7 mouse cellular contexts compared by ENCODE assay signal in the genomic region with DNA sequence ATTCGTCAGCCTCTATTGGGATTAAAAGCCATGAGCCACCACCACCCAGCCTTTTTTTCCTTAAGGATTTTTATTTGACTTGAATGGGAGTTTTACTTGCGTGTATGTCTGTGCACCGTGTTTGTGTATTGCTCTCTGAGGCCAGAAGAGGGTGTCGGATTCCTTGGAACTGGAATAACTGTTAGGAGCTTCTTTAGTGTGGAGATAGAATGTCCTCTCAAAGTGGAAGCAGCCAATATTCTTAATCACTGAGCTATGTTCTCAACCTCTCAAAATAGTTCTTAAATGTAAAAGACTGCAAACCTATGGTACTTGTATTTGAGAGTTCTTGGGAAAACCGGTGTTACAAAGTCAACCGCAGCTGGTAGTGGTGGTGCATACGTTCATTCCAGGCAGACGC. TPM values are rescaled to one million over a fixed set of nuclear protein-coding genes. Genes with fewer than 3 reads are reported as not detected.
DNase-seq lines count a peak whose midpoint lies in the region; ATAC-seq and TF ChIP-seq lines count a peak whose summit lies in the region.

No protein-coding gene starts in this region.

- H3K9ac ChIP-seq in embryonic facial prominence, embryonic 12.5 days: peak overlapping the region; percentile 72; the same call in 1 of the 2 replicates
- no peak overlapping the region for H3K9ac ChIP-seq in intestine, postnatal 0 days (ENCODE audit: low read depth, low read length)

- no peaks in the 10 kb centered on the region for H3K9me3 ChIP-seq in embryonic facial prominence, embryonic 12.5 days
- H3K9me3 ChIP-seq in intestine, postnatal 0 days (ENCODE audit: control insufficient read depth): no peaks in the 10 kb centered on the region

- no peaks in the 10 kb centered on the region for H3K27me3 ChIP-seq in embryonic facial prominence, embryonic 12.5 days
- no peaks in the 10 kb centered on the region for H3K27me3 ChIP-seq in intestine, postnatal 0 days (replicated peaks; ENCODE audit: control insufficient read depth, insufficient read depth, low read length)

- DNase-seq in retina, postnatal 1 day: peak; percentile 23
- DNase-seq in retina, embryonic 14.5 days (ENCODE audit: low spot score): no peak
- DNase-seq in lung, postnatal 36 days: peak; percentile 26
- DNase-seq in urinary bladder, postnatal 25 days (ENCODE audit: low spot score): no peak

- TF ChIP-seq CTCF in intestine, postnatal 0 days (IDR thresholded peaks at IDR 0.05; ENCODE audit: low read depth): peak; percentile 51

- WGBS in embryonic facial prominence, embryonic 12.5 days: 32% methylated on average over 8 of the region's 8 CpGs
- WGBS in intestine, postnatal 0 days: 27% methylated on average over 8 of the region's 8 CpGs

- no peak for ATAC-seq in embryonic facial prominence, embryonic 12.5 days (ENCODE audit: insufficient number of reproducible peaks, insufficient read depth, low FRiP score, low TSS enrichment)
- ATAC-seq in intestine, postnatal 0 days: no peak
- no peak for ATAC-seq in megakaryocyte progenitor cell, adult 5-6 weeks (replicated peaks; ENCODE audit: poor library complexity)

- H3K4me3 ChIP-seq in embryonic facial prominence, embryonic 12.5 days: peak overlapping the region; percentile 66
- peak overlapping the region; percentile 78 for H3K4me3 ChIP-seq in intestine, postnatal 0 days (ENCODE audit: low read depth, low read length)

- H3K4me1 ChIP-seq in embryonic facial prominence, embryonic 12.5 days: peaks cover 16% of the 10 kb centered on the region
- H3K4me1 ChIP-seq in intestine, postnatal 0 days (replicated peaks; ENCODE audit: control insufficient read depth, insufficient read depth, low read length): no peaks in the 10 kb centered on the region

- H3K36me3 ChIP-seq in embryonic facial prominence, embryonic 12.5 days: peaks cover 12% of the 10 kb centered on the region
- peaks cover 10% of the 10 kb centered on the region for H3K36me3 ChIP-seq in intestine, postnatal 0 days (ENCODE audit: control insufficient read depth, insufficient read depth)

- H3K27ac ChIP-seq in embryonic facial prominence, embryonic 12.5 days: peak overlapping the region; percentile 95
- H3K27ac ChIP-seq in intestine, postnatal 0 days (ENCODE audit: low read depth, low read length): peak overlapping the region; percentile 99; the same call in 1 of the 2 replicates

- peak overlapping the region; percentile 60 for H3K4me2 ChIP-seq in embryonic facial prominence, embryonic 12.5 days (replicated peaks)
- peak overlapping the region; percentile 69 for H3K4me2 ChIP-seq in intestine, postnatal 0 days (replicated peaks; ENCODE audit: low read depth)

RNA-seq across cellular contexts. Expression of a gene that starts 0.5 kb away (rescaled TPM):
- 88.0 and 88.4 TPM in 2 replicates for polyA plus RNA-seq in embryonic facial prominence, embryonic 12.5 days (2016; fragmentation: Nextera tagmentation; extraction: Ambion mirVana)
- 12.3 and 12.5 TPM in 2 replicates for polyA plus RNA-seq in intestine, postnatal 0 days (2015; fragmentation: Nextera tagmentation; extraction: Ambion mirVana)
- 64.0 and 78.0 TPM in 2 replicates for total RNA-seq in megakaryocyte progenitor cell, adult 5-6 weeks (2015)
- 20.6 and 24.1 TPM in 2 replicates for total RNA-seq in megakaryocyte progenitor cell, adult 5-6 weeks (2017)

RNA-seq across cellular contexts. Expression of a gene that starts 8.1 kb away (rescaled TPM):
- polyA plus RNA-seq in embryonic facial prominence, embryonic 12.5 days (2016; fragmentation: Nextera tagmentation; extraction: Ambion mirVana): 16.9 and 17.2 TPM in 2 replicates
- 5.0 and 6.6 TPM in 2 replicates for polyA plus RNA-seq in intestine, postnatal 0 days (2015; fragmentation: Nextera tagmentation; extraction: Ambion mirVana)
- 26.3 and 26.8 TPM in 2 replicates for total RNA-seq in megakaryocyte progenitor cell, adult 5-6 weeks (2015)
- total RNA-seq in megakaryocyte progenitor cell, adult 5-6 weeks (2017): 4.8 and 5.9 TPM in 2 replicates

RNA-seq across cellular contexts. Expression of a gene that starts 32.2 kb away (rescaled TPM):
- 14.6 and 14.8 TPM in 2 replicates for polyA plus RNA-seq in embryonic facial prominence, embryonic 12.5 days (2016; fragmentation: Nextera tagmentation; extraction: Ambion mirVana)
- polyA plus RNA-seq in intestine, postnatal 0 days (2015; fragmentation: Nextera tagmentation; extraction: Ambion mirVana): 8.1 and 9.4 TPM in 2 replicates
- 90.7 and 101 TPM in 2 replicates for total RNA-seq in megakaryocyte progenitor cell, adult 5-6 weeks (2015)
- 19.5 and 20.0 TPM in 2 replicates for total RNA-seq in megakaryocyte progenitor cell, adult 5-6 weeks (2017)

RNA-seq across cellular contexts. Expression of a gene that starts 49.9 kb away (rescaled TPM):
- 4.8 and 5.7 TPM in 2 replicates for polyA plus RNA-seq in embryonic facial prominence, embryonic 12.5 days (2016; fragmentation: Nextera tagmentation; extraction: Ambion mirVana)
- 1.9 and 3.8 TPM in 2 replicates for polyA plus RNA-seq in intestine, postnatal 0 days (2015; fragmentation: Nextera tagmentation; extraction: Ambion mirVana)
- total RNA-seq in megakaryocyte progenitor cell, adult 5-6 weeks (2015): 1.7 TPM in 1 of 2 replicates, not detected in the other
- total RNA-seq in megakaryocyte progenitor cell, adult 5-6 weeks (2017): 2.3 and 2.5 TPM in 2 replicates

RNA-seq across cellular contexts. Expression of a gene that starts 51.8 kb away (rescaled TPM):
- polyA plus RNA-seq in embryonic facial prominence, embryonic 12.5 days (2016; fragmentation: Nextera tagmentation; extraction: Ambion mirVana): 47.5 and 48.7 TPM in 2 replicates
- polyA plus RNA-seq in intestine, postnatal 0 days (2015; fragmentation: Nextera tagmentation; extraction: Ambion mirVana): 31.5 and 33.9 TPM in 2 replicates
- 74.8 and 85.3 TPM in 2 replicates for total RNA-seq in megakaryocyte progenitor cell, adult 5-6 weeks (2015)
- 22.6 and 27.2 TPM in 2 replicates for total RNA-seq in megakaryocyte progenitor cell, adult 5-6 weeks (2017)

Comparison
In these comparisons a context has a peak if more than half of its experiments do, and no peak if none do; other contexts are left out.
1. DNase-seq: peak in retina, postnatal 1 day (single experiment) and lung, postnatal 36 days (single experiment); none in retina, embryonic 14.5 days (single experiment) and urinary bladder, postnatal 25 days (single experiment).